21 mouse cellular contexts compared by ENCODE assay signal in the genomic region with DNA sequence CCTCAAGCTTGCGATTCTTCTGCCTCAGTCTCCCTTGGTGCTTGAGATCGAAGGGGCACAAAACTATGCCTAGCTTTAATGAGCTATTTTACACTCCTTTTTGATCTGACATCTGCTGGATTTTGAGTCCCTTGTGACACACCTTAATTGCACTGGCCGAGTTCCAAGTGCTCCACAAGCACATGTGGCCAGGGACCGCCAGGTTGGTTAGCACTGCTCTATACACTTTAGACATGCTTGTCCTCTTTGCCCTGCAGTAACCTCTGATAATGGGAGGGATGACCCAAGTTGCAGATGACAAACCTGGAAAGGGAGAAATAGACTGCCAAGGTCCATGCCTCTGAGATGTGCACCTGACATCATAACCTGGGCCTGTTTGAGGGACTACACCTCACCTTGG.
DNase-seq lines count a peak whose midpoint lies in the region; ATAC-seq and TF ChIP-seq lines count a peak whose summit lies in the region.
"Had no signal": no experiment of that assay in that cellular context is flagged by ENCODE, and none has a peak within 500 bp of the region (broad histone marks: within the 10 kb centered on the region; RNA-seq: fewer than 3 reads in every experiment).

No protein-coding gene starts in this region.

- H3K4me3 ChIP-seq in embryonic facial prominence, embryonic 14.5 days (ENCODE audit: low read depth, low read length) = no peak overlapping the region
- no peak overlapping the region for H3K4me3 ChIP-seq in embryonic facial prominence, embryonic 10.5 days
- no peak overlapping the region for H3K4me3 ChIP-seq in liver, postnatal 0 days (ENCODE audit: low read depth, low read length)
- H3K4me3 ChIP-seq: embryonic facial prominence, embryonic 13.5 days; forebrain, embryonic 10.5 days; heart, embryonic 13.5 days had no signal

- ATAC-seq in embryonic facial prominence, embryonic 14.5 days (ENCODE audit: low read depth) = no peak
- ATAC-seq in liver, postnatal 0 days = peak; percentile 72
- no peak for ATAC-seq in erythroid progenitor cell, adult 5-6 weeks (replicated peaks; ENCODE audit: low FRiP score, poor library complexity, severe bottlenecking)
- ATAC-seq: CD4-positive, CD25-positive, alpha-beta regulatory T cell, adult 4 months; forebrain, embryonic 14.5 days had no signal

- H3K9me3 ChIP-seq in embryonic facial prominence, embryonic 14.5 days (ENCODE audit: control insufficient read depth, low read length) = no peaks in the 10 kb centered on the region
- H3K9me3 ChIP-seq in embryonic facial prominence, embryonic 10.5 days = no peaks in the 10 kb centered on the region
- no peaks in the 10 kb centered on the region for H3K9me3 ChIP-seq in liver, postnatal 0 days (ENCODE audit: low read length)
- H3K9me3 ChIP-seq: embryonic facial prominence, embryonic 13.5 days; forebrain, embryonic 10.5 days had no signal

- no peak for TF ChIP-seq EP300 in liver, postnatal 0 days (IDR thresholded peaks at IDR 0.05; ENCODE audit: low read depth)

- no peaks in the 10 kb centered on the region for H3K36me3 ChIP-seq in embryonic facial prominence, embryonic 14.5 days (ENCODE audit: control insufficient read depth, insufficient read depth, low read length)
- H3K36me3 ChIP-seq in embryonic facial prominence, embryonic 10.5 days (replicated peaks) = no peaks in the 10 kb centered on the region
- H3K36me3 ChIP-seq in liver, postnatal 0 days (replicated peaks; ENCODE audit: insufficient read depth, low read length) = no peaks in the 10 kb centered on the region
- H3K36me3 ChIP-seq: embryonic facial prominence, embryonic 13.5 days; forebrain, embryonic 10.5 days; G1E; heart, embryonic 13.5 days had no signal

- H3K27ac ChIP-seq in embryonic facial prominence, embryonic 14.5 days (replicated peaks; ENCODE audit: low read depth, low read length) = no peak overlapping the region
- no peak overlapping the region for H3K27ac ChIP-seq in embryonic facial prominence, embryonic 10.5 days (replicated peaks)
- H3K27ac ChIP-seq in liver, postnatal 0 days (ENCODE audit: low read depth) = no peak overlapping the region
- H3K27ac ChIP-seq: embryonic facial prominence, embryonic 13.5 days; forebrain, embryonic 10.5 days; heart, embryonic 13.5 days had no signal

- no peak overlapping the region for H3K9ac ChIP-seq in embryonic facial prominence, embryonic 14.5 days (ENCODE audit: low read depth, low read length)
- no peak overlapping the region for H3K9ac ChIP-seq in liver, postnatal 0 days (replicated peaks)
- H3K9ac ChIP-seq: embryonic facial prominence, embryonic 13.5 days; heart, embryonic 13.5 days had no signal

- no peak for TF ChIP-seq CTCF in liver, postnatal 0 days (IDR thresholded peaks at IDR 0.05; ENCODE audit: low read depth)

- WGBS in embryonic facial prominence, embryonic 14.5 days = 60% methylated on average over 4 of the region's 4 CpGs
- WGBS in embryonic facial prominence, embryonic 10.5 days = 79% methylated on average over 4 of the region's 4 CpGs
- 66% methylated on average over 4 of the region's 4 CpGs for whole genome bisulfite sequencing in liver, postnatal 0 days (ENCODE audit: insufficient replicate concordance)

- no peaks in the 10 kb centered on the region for H3K27me3 ChIP-seq in embryonic facial prominence, embryonic 14.5 days (replicated peaks; ENCODE audit: control insufficient read depth, insufficient read depth, low read length)
- peaks cover 8% of the 10 kb centered on the region; the same call in 1 of the 2 replicates for H3K27me3 ChIP-seq in embryonic facial prominence, embryonic 10.5 days (replicated peaks; ENCODE audit: low read depth, poor library complexity, severe bottlenecking)
- no peaks in the 10 kb centered on the region for H3K27me3 ChIP-seq in liver, postnatal 0 days (ENCODE audit: insufficient read depth, low read length)

- DNase-seq in embryonic facial prominence, embryonic 14.5 days (ENCODE audit: low spot score) = peak; percentile 17
- DNase-seq in embryonic facial prominence, embryonic 10.5 days (ENCODE audit: low spot score) = no peak
- DNase-seq in liver, postnatal 0 days = peak; percentile 50
- DNase-seq in liver = no peak
- peak; percentile 12 for DNase-seq in lung, postnatal 36 days
- no peak for DNase-seq in lung, postnatal 25 days (ENCODE audit: low spot score)
- DNase-seq: adrenal gland, postnatal 10 days; B cell, adult 2 months; cerebellum, adult 11-12 months; cerebellum, adult 9-10 months; cerebellum, postnatal 25 days; gastrocnemius, postnatal 36 days; heart, adult 11 months; heart, postnatal 36 days had no signal

- no peak overlapping the region for H3K4me2 ChIP-seq in embryonic facial prominence, embryonic 14.5 days (ENCODE audit: low read depth, low read length)
- no peak overlapping the region for H3K4me2 ChIP-seq in liver, postnatal 0 days (ENCODE audit: low read depth, low read length)
- H3K4me2 ChIP-seq: embryonic facial prominence, embryonic 13.5 days; heart, embryonic 13.5 days had no signal

- 0 out of 2 replicates have a peak, but pooled peaks cover 5% of the 10 kb centered on the region for H3K4me1 ChIP-seq in embryonic facial prominence, embryonic 14.5 days (ENCODE audit: control insufficient read depth, insufficient read depth, low read length)
- H3K4me1 ChIP-seq in embryonic facial prominence, embryonic 10.5 days = peaks cover 13% of the 10 kb centered on the region
- peaks cover 12% of the 10 kb centered on the region; the same call in 1 of the 2 replicates for H3K4me1 ChIP-seq in liver, postnatal 0 days (ENCODE audit: insufficient read depth)

Comparison
In these comparisons a context has a peak if more than half of its experiments do, and no peak if none do; other contexts are left out.
1. DNase-seq: peak in embryonic facial prominence, embryonic 14.5 days (single experiment), liver, postnatal 0 days (single experiment) and lung, postnatal 36 days (single experiment); none in embryonic facial prominence, embryonic 10.5 days (single experiment), liver (single experiment) and lung, postnatal 25 days (single experiment).